Mouse (Mus musculus): ENCODE measurements around the gene Trim2. TPM values are rescaled to one million over a fixed set of nuclear protein-coding genes. Genes with fewer than 3 reads are reported as not detected.

Gene Trim2
- polyA plus RNA-seq, 3 experiments from 2014 or later, result 3.1 to 5.0 (median 4.8) TPM

- no peak for ATAC-seq
Observed at GRCm38 (mm10) chr3:84319504-84319903, 12.8 kb upstream of the Trim2 start.

DNA sequence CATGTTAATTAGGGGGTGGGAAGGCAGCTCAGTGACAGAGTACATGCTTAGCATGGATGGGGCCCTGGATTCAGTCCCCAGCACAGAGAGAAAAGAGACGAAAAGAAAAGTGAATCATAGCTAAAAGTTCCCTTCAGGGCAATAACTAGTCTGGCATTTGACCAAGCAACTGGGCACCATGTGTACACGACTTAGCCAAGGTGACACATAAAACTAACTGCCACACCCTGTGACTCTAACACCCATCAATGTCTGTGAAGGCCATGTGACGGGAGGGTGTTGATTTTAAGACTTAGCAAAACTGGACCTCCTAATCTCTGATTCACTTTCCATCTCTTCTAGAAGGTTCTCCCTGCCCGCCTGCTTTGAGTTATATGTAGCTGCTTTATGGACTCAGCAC, 12.2 kb upstream of the Trim2 start:
- no peak for ATAC-seq

DNA sequence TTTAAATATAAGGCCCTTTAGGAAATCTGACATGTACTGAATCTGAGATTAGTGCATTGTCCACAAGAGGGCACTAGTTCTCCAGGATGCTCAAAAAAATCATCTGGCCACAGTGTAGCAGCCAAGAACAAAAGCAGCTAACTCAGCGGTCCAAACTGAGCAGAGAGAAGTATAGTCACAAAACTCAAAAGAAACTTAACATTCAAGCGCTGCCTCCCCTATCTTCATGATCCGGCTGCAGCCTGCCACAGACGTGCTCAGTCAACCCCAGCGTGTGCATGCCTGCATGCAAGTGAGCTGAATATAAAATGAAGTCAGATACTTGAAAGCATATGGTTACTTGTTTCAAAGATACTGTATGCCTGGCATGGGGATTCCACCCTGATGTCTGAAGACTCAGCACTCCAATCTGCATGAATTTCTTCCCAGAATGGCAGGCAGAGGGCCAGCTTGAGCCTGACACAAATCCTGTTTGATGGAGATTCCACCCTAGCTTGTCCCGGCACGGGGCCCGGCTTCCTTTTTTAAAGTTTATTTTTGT, 8.0 kb upstream of the Trim2 start:
- ATAC-seq, result peak; percentile 72

DNA sequence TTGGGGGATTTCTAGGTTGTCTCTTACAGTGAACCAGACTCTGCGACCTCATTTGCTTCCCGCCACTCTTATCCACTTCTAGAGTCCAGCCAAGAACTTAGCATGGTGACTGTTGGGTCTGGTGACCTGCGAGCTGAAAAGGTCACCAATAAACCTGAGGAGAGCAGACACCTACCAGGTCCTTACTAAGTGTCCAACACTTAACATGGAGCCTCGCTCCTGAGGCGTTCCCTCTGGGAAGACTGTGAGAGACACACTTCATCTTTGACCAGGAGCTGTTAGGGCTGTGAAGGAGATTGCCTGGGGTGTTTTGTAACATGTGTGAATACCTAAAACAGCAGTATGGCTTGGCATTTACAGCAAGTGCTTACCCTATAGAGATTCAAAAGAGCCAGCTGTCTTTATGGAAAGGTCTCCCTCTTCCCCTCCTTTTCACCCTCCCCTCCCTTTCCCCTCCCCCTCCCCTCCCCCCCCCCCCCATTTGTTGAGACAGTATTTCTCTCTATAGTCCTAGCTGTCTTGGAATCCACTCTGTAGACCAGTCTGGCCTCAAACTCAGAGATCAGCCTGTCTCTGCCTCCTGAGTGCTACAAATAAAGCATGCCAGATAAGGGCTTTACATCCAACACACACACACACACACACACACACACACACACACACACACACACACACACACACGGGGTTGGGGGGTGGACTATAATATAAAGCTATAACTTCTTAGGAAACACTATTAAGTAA, 7.3 kb upstream of the Trim2 start:
- ATAC-seq, result no peak

- peak; percentile 72 for ATAC-seq
Observed at GRCm38 (mm10) chr3:84313003-84313800, 6.5 kb upstream of the Trim2 start.

- no peak for ATAC-seq
Observed at GRCm38 (mm10) chr3:84312326-84312725, 5.6 kb upstream of the Trim2 start.

DNA sequence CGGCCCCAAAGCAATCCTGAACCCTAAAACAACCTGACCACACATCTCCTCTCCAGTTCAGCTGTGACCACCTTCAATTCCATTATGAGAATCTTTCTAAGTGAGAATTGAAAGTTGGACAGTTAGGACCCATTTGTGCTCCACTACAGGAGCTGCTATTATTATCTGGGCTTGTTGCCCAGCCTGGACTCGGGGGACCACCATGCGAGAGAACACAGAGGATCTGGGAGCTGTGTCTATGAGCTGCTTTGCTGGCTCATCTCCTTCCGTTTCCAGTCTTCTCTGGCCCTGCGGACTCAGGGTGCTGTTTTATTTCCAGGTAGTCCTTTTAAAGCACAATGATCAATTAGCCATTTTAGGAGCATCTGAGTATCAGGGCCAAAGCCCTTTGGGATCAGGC, 839 bp upstream of the Trim2 start:
- no peak for ATAC-seq

DNA sequence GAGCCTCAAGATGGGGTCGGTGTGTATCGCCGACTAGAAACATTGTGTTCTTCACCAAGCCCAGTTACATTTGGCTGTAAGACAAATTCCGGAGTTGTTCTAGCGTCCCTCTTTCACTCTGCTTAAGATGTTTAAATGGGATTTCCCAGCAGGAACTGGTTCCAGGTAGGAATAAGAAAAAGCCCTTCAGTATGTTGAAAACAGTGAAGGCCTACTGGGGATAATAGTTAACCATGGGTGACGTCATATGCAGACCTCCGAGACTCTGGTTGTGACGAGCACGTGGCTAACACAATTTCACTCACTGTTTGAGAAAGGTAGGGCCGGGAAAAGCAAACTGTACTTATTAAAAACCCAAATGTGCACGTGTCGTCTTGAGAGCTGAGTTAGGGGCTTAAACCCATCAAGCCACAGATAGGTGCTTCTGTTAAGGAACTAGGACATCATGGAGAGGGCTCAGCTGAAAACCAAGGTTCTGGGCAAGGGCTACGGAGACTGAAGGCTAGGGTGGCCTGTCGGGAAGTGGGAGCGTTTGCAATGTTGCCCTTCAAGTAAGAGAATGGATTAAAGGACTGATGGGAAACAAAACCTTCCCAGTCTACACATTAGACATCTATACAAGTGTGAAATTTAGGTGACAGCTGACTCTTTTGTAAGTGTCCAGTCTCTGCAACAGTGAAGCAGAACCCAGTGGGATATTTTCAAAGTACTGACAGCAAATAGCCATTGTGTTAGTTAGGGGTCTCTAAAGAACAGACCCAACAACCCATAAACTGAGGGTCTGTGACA, 761 bp downstream of the Trim2 start:
- no peak for ATAC-seq

DNA sequence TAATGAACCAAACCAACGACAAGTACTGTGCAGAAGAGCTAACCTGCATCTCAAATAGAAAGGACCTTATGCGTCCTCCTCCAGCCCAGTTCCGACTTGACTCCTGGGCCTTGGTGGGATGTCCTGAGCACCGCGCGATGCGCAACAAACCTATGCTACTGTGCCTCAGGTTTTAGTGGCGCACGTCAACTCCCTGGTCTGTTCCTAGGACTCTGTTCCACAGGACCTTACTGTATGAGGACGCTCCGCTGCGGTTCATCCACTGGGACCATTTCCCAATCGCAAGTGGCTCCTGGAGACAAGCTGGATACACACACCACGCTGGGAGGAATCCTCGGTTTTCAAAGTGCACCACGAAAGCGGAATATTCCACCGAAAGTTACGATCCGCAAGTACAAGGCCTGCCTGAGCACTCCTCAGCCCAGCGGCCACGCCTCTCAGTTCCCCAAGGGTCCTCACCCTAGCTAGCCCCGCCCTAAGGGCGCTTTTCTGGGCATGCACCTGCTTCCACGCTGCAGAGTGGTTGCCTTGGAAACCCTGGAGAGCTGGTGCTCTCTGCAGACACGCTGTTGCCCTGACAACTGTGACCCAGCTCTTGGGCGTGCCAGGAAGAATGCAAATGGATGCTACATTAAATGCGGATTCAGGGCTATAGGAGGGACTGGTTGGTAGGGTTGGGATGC, 1.5 kb downstream of the Trim2 start:
- ATAC-seq, result no peak

- ATAC-seq, result no peak
Observed at GRCm38 (mm10) chr3:84304339-84305009, 2.2 kb downstream of the Trim2 start.

DNA sequence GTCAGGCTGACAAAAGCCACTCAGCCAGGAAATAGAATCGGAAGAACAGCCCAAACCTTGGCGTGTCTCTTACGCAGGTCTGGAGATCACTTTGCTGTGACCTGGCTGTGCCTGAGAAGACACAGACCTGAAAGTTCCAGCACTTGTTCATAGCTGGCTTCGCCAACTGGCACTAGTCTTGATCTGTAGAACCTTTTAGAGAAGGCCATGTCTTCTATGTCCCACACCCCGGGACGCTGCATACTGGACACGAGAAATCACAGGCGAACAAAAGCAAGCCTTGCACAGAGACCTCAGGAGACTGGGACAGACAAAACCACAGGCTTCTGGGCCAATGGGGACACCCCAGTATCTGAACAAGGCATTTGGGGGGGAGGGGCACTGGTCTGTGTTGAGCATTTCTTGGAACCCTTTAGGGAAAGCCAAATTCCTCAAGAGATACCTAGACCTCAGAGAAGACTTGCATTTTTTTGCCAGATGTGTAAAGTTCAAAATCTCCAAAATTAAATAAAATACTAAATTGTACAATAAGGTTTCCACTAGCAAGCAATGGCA, 3.2 kb downstream of the Trim2 start:
- no peak for ATAC-seq

DNA sequence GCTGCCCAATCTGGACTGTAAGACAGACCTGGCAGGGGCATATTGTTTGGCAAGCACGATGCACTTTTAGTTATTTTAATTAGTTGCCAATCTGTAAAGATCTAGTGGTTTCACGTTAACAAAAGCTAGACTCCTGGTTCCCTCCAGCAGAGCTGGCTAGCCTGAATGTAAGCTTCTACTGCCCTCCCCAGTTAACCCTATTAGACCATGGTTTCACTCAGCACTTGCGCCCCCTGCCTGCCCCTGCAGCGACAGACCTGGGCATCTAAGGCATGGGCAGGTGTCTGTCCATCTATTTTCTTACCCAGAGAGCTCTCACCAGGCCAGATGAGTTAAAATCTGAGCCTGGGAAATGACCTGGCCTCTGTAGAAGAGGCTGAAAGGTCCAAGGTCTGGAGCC, 4.4 kb downstream of the Trim2 start:
- no peak for ATAC-seq

- ATAC-seq, result no peak
Observed at GRCm38 (mm10) chr3:84301674-84302073, 5.0 kb downstream of the Trim2 start.

- ATAC-seq, result no peak
Observed at GRCm38 (mm10) chr3:84298186-84298585, 8.5 kb downstream of the Trim2 start.

DNA sequence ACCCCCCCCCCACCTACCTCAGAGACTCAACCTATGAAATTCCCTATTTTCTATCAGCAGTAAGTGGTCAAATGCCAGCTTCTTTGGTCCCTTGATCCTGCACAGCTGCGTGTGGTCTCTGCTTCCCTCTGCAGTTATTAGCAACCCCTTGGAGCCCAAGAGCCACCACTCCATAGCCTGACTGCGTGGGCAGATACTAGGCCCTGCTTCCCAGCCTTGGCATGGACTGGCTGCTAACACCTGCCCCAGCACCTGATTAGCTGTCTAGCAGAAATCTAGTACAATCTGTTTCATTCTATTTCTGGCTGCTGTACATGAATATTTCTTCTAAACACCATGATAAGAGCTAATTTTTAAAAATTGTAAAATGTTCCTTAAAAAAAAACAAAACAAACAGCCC, 10.0 kb downstream of the Trim2 start:
- ATAC-seq, result no peak

DNA sequence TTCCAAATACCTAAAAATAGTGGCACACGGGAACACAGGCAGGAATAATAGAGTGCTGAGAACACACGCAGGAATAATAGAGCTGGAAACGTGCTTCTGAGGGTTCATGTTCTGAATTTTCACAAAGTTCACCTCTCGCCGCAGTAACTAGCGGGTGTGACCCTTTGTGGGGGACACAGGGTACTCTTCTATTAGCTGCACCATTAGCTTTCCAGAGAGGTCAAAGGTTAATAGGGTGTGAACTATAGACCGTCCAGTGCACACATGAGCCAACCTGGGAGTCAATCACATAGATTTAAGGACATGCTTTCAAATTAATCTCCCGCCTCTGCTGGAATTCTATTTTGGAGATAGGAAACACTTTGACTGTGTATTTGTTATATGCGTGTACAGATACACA, 11.9 kb downstream of the Trim2 start:
- no peak for ATAC-seq

DNA sequence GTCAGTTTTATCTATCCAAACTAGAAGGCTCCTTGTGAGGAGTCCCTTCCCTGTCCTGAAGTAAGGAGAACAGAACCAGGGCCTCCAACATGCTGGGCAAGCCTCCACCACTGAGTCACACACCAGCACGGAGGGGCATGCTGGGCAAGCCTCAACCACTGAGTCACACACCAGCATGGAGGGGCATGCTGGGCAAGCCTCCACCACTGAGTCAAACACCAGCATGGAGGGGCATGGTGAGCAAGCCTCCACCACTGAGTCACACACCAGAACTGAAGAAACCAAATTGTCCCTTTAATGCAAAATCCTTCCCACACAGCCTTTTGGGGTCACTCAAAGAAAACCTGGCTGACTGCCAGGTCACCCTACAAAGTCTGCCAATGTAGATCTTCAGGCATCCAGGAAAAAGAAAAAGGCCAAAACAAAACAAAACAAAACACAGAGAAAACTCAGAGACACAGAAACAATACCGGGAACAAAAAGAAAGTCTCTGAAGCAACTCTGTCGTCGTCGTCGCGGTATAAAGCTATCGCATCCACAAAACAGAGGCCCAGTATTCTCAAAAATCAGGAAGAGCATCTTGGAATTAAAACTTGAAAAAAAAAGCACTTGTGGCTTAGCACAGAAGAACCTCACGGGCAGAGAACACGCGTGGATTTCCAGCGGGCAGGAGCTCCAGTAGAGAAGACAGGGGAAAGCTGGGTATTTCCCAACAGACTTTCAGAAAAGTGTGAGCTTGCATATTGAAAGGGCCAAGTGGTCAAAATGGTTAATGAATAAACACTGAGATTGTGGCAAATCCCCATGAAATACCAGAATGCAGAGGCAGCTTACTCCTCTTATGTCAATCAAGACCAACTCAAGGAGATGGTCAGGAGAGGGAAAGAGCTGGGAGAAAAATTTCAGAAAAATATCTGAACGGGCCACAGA, 12.7 kb downstream of the Trim2 start:
- no peak for ATAC-seq

GRCm38 (mm10) chr3:84292238-84292637, 14.4 kb downstream of the Trim2 start:
- no peak for ATAC-seq

DNA sequence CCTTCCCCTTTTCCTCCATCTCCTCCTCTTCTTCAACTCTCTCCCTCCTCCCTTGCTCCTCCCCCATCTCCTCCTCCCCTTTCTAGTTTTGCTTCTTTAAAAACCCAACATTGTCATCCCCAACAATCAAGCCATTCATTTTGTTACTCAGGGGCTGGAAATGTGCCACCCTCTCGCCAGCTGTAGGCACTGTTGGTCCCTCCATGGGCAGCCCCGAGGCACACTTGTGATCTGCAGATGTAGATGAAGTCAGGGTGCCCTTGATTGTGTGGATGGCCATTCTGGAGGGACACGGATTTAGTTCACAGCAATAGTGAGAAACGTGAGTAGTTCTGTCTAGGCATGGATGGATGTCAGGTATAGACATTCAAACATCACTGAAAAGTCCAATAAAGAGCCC, 17.7 kb downstream of the Trim2 start:
- no peak for ATAC-seq

- ATAC-seq, result no peak
Observed at GRCm38 (mm10) chr3:84287256-84287655, 19.4 kb downstream of the Trim2 start.

Measured in inflammation-experienced regulatory T-cells, adult 6 months (primary cell).